Mouse (Mus musculus): ENCODE results near the gene Nop2. TPM values are rescaled to one million over a fixed set of nuclear protein-coding genes. Genes with fewer than 3 reads are reported as not detected.

Gene Nop2
- polyA plus RNA-seq, 1 experiment from 2014 or later: 56.4 TPM

- H3K4me1 ChIP-seq (ENCODE audit: control insufficient read depth, insufficient read depth, low read length): 0 out of 2 replicates have a peak, but pooled peaks cover 4% of the 10 kb centered on the region
- ATAC-seq (ENCODE audit: low read depth) (no peak), DNase-seq (ENCODE audit: low spot score) (no peak)
- H3K27me3 ChIP-seq (replicated peaks; ENCODE audit: control insufficient read depth, insufficient read depth, low read length): no peaks in the 10 kb centered on the region
- no peaks in the 10 kb centered on the region for H3K9me3 ChIP-seq (ENCODE audit: control insufficient read depth, low read length)
- 87% methylated on average over 17 of the region's 20 CpGs for WGBS
- no peak overlapping the region for H3K4me3 ChIP-seq (ENCODE audit: low read depth, low read length)
- no peak overlapping the region for H3K27ac ChIP-seq (replicated peaks; ENCODE audit: low read depth, low read length)
- H3K36me3 ChIP-seq (ENCODE audit: control insufficient read depth, insufficient read depth, low read length): peaks cover 76% of the 10 kb centered on the region
- no peak overlapping the region for H3K9ac ChIP-seq (ENCODE audit: low read depth, low read length)
- H3K4me2 ChIP-seq (ENCODE audit: low read depth, low read length): no peak overlapping the region
Measured at GRCm38 (mm10) chr6:125129710-125130402, 1.9 kb upstream of the Nop2 start.

GRCm38 (mm10) chr6:125132470-125132869 is 761 bp downstream of the Nop2 start:
- Histone ChIP-seq H3K9me3 (ENCODE audit: control insufficient read depth, low read length) (no peaks in the 10 kb centered on the region), H3K4me2 (ENCODE audit: low read depth, low read length) (peak overlapping the region; percentile 73), H3K4me3 (ENCODE audit: low read depth, low read length) (peak overlapping the region; percentile 86), H3K4me1 (ENCODE audit: control insufficient read depth, insufficient read depth, low read length) (0 out of 2 replicates have a peak, but pooled peaks cover 4% of the 10 kb centered on the region), H3K27ac (replicated peaks; ENCODE audit: low read depth, low read length) (no peak overlapping the region), H3K9ac (ENCODE audit: low read depth, low read length) (peak overlapping the region; percentile 81), H3K36me3 (ENCODE audit: control insufficient read depth, insufficient read depth, low read length) (peaks cover 74% of the 10 kb centered on the region), H3K27me3 (replicated peaks; ENCODE audit: control insufficient read depth, insufficient read depth, low read length) (no peaks in the 10 kb centered on the region)
- WGBS: 8% methylated on average over 11 of the region's 11 CpGs
- no peak for ATAC-seq (ENCODE audit: low read depth)
- DNase-seq (ENCODE audit: low spot score): no peak

- 0 out of 2 replicates have a peak, but pooled peaks cover 4% of the 10 kb centered on the region for H3K4me1 ChIP-seq (ENCODE audit: control insufficient read depth, insufficient read depth, low read length)
Measured at GRCm38 (mm10) chr6:125137002-125137671, 5.4 kb downstream of the Nop2 start.

GRCm38 (mm10) chr6:125139747-125140146 is 8.0 kb downstream of the Nop2 start:
- H3K9me3 ChIP-seq (ENCODE audit: control insufficient read depth, low read length): no peaks in the 10 kb centered on the region
- DNase-seq (ENCODE audit: low spot score) (no peak), ATAC-seq (ENCODE audit: low read depth) (no peak)
- no peak overlapping the region for H3K27ac ChIP-seq (replicated peaks; ENCODE audit: low read depth, low read length)
- H3K4me3 ChIP-seq (ENCODE audit: low read depth, low read length): no peak overlapping the region
- 92% methylated on average over 7 of the region's 7 CpGs for WGBS
- peaks cover 91% of the 10 kb centered on the region for H3K36me3 ChIP-seq (ENCODE audit: control insufficient read depth, insufficient read depth, low read length)
- H3K27me3 ChIP-seq (replicated peaks; ENCODE audit: control insufficient read depth, insufficient read depth, low read length): no peaks in the 10 kb centered on the region
- no peak overlapping the region for H3K4me2 ChIP-seq (ENCODE audit: low read depth, low read length)
- no peak overlapping the region for H3K9ac ChIP-seq (ENCODE audit: low read depth, low read length)
- H3K4me1 ChIP-seq (ENCODE audit: control insufficient read depth, insufficient read depth, low read length): no peaks in the 10 kb centered on the region

More at GRCm38 (mm10) chr6:125137002-125137671, 5.4 kb downstream of the Nop2 start:
- H3K36me3 ChIP-seq (ENCODE audit: control insufficient read depth, insufficient read depth, low read length): peaks cover 89% of the 10 kb centered on the region
- no peak overlapping the region for H3K9ac ChIP-seq (ENCODE audit: low read depth, low read length)
- WGBS: 91% methylated on average over 19 of the region's 19 CpGs
- DNase-seq (ENCODE audit: low spot score): no peak
- ATAC-seq (ENCODE audit: low read depth): no peak
- H3K4me3 ChIP-seq (ENCODE audit: low read depth, low read length): no peak overlapping the region
- no peak overlapping the region for H3K27ac ChIP-seq (replicated peaks; ENCODE audit: low read depth, low read length)
- no peaks in the 10 kb centered on the region for H3K9me3 ChIP-seq (ENCODE audit: control insufficient read depth, low read length)
- no peaks in the 10 kb centered on the region for H3K27me3 ChIP-seq (replicated peaks; ENCODE audit: control insufficient read depth, insufficient read depth, low read length)
- H3K4me2 ChIP-seq (ENCODE audit: low read depth, low read length): no peak overlapping the region

GRCm38 (mm10) chr6:125142436-125142835 is 10.7 kb downstream of the Nop2 start:
- Histone ChIP-seq H3K9ac (ENCODE audit: low read depth, low read length) (no peak overlapping the region), H3K36me3 (ENCODE audit: control insufficient read depth, insufficient read depth, low read length) (peaks cover 66% of the 10 kb centered on the region), H3K4me3 (ENCODE audit: low read depth, low read length) (no peak overlapping the region), H3K4me1 (ENCODE audit: control insufficient read depth, insufficient read depth, low read length) (peaks cover 17% of the 10 kb centered on the region), H3K27me3 (replicated peaks; ENCODE audit: control insufficient read depth, insufficient read depth, low read length) (no peaks in the 10 kb centered on the region), H3K9me3 (ENCODE audit: control insufficient read depth, low read length) (no peaks in the 10 kb centered on the region), H3K4me2 (ENCODE audit: low read depth, low read length) (no peak overlapping the region), H3K27ac (replicated peaks; ENCODE audit: low read depth, low read length) (no peak overlapping the region)
- WGBS: 94% methylated on average over 8 of the region's 8 CpGs
- no peak for ATAC-seq (ENCODE audit: low read depth)
- DNase-seq (ENCODE audit: low spot score): no peak

GRCm38 (mm10) chr6:125143128-125143527 is 11.4 kb downstream of the Nop2 start:
- no peak overlapping the region for H3K4me2 ChIP-seq (ENCODE audit: low read depth, low read length)
- no peak overlapping the region for H3K9ac ChIP-seq (ENCODE audit: low read depth, low read length)
- DNase-seq (ENCODE audit: low spot score) (no peak), ATAC-seq (ENCODE audit: low read depth) (no peak)
- H3K27ac ChIP-seq (replicated peaks; ENCODE audit: low read depth, low read length): no peak overlapping the region
- H3K4me3 ChIP-seq (ENCODE audit: low read depth, low read length): no peak overlapping the region
- H3K27me3 ChIP-seq (replicated peaks; ENCODE audit: control insufficient read depth, insufficient read depth, low read length): no peaks in the 10 kb centered on the region
- peaks cover 18% of the 10 kb centered on the region for H3K4me1 ChIP-seq (ENCODE audit: control insufficient read depth, insufficient read depth, low read length)
- WGBS: 83% methylated on average over 3 of the region's 3 CpGs
- peaks cover 59% of the 10 kb centered on the region for H3K36me3 ChIP-seq (ENCODE audit: control insufficient read depth, insufficient read depth, low read length)
- no peaks in the 10 kb centered on the region for H3K9me3 ChIP-seq (ENCODE audit: control insufficient read depth, low read length)

DNA sequence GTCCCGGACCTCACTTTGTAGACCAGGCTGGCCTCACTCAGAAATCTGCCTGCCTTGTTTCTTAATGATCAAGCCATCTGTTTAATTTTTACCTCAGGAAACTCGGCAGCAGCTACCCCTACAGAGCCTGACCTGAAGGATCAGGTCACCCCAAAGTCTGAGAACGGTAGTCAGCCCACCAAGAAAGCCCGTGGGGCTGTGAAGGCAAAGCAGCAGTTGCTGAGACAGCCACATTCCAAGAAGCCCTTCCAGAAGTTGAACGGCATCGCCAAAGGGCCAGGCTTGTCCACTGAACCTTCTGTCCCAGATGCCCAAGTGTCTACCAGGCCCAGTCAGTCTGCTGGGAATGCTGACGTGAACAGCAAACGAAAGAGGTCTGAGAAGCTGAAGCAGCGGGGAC is 12.2 kb downstream of the Nop2 start:
- H3K4me2 ChIP-seq (ENCODE audit: low read depth, low read length): no peak overlapping the region
- WGBS: 73% methylated on average over 9 of the region's 9 CpGs
- no peaks in the 10 kb centered on the region for H3K9me3 ChIP-seq (ENCODE audit: control insufficient read depth, low read length)
- H3K27me3 ChIP-seq (replicated peaks; ENCODE audit: control insufficient read depth, insufficient read depth, low read length): no peaks in the 10 kb centered on the region
- no peak overlapping the region for H3K9ac ChIP-seq (ENCODE audit: low read depth, low read length)
- peaks cover 52% of the 10 kb centered on the region for H3K36me3 ChIP-seq (ENCODE audit: control insufficient read depth, insufficient read depth, low read length)
- H3K27ac ChIP-seq (replicated peaks; ENCODE audit: low read depth, low read length): no peak overlapping the region
- no peak overlapping the region for H3K4me3 ChIP-seq (ENCODE audit: low read depth, low read length)
- DNase-seq (ENCODE audit: low spot score) (no peak), ATAC-seq (ENCODE audit: low read depth) (no peak)
- peaks cover 18% of the 10 kb centered on the region for H3K4me1 ChIP-seq (ENCODE audit: control insufficient read depth, insufficient read depth, low read length)

GRCm38 (mm10) chr6:125145001-125145400 is 13.3 kb downstream of the Nop2 start, which contains the start of gene Iffo1:
Gene Iffo1 (plus strand): TSS chr6:125145241.
- Histone ChIP-seq H3K27me3 (replicated peaks; ENCODE audit: control insufficient read depth, insufficient read depth, low read length) (no peaks in the 10 kb centered on the region), H3K9me3 (ENCODE audit: control insufficient read depth, low read length) (no peaks in the 10 kb centered on the region), H3K36me3 (ENCODE audit: control insufficient read depth, insufficient read depth, low read length) (peaks cover 41% of the 10 kb centered on the region), H3K27ac (replicated peaks; ENCODE audit: low read depth, low read length) (peak within 1 kb of the TSS; percentile 89), H3K4me2 (ENCODE audit: low read depth, low read length) (peak within 1 kb of the TSS; percentile 93), H3K4me3 (ENCODE audit: low read depth, low read length) (peak within 1 kb of the TSS; percentile 71), H3K4me1 (ENCODE audit: control insufficient read depth, insufficient read depth, low read length) (peaks cover 18% of the 10 kb centered on the region), H3K9ac (ENCODE audit: low read depth, low read length) (peak within 1 kb of the TSS; percentile 81)
- DNase-seq (ENCODE audit: low spot score) (peak; percentile 96), ATAC-seq (ENCODE audit: low read depth) (peak; percentile 92)
- WGBS: 3% methylated on average over 14 of the region's 16 CpGs
